Mouse (Mus musculus): ENCODE data around the gene D430041D05Rik. TPM values are rescaled to one million over a fixed set of nuclear protein-coding genes. Genes with fewer than 3 reads are reported as not detected.

Gene D430041D05Rik
- total and polyA plus RNA-seq, 2 experiments from 2014 or later = 7.9 to 47.6 TPM

DNA sequence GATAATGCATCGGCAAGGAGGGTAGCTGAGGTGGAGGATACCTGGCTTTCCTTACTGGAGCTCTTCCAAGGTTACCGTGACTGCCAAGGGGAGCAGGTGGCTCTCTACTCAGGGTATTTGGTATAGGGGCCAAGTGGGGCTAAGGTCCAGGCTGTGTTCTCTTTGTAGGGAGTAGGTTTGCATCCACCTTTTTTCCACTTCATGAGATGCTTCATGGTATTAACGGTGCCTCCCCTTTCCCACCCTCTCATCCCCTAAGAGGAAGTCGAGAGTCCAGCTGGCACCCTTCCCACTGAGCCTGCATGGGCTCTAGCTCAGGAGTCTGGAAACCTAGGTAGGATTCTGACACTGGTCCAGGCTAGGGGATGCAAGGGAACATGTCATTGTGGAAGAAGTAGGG, 257.5 kb downstream of the D430041D05Rik start:
- ATAC-seq (ENCODE audit: low FRiP score) = no peak
- DNase-seq (ENCODE audit: low spot score) = no peak
- no peaks in the 10 kb centered on the region for H3K9me3 ChIP-seq (ENCODE audit: low read length)
- no peak overlapping the region for H3K4me2 ChIP-seq (ENCODE audit: low read depth, low read length, poor library complexity, severe bottlenecking)
- no peak overlapping the region for H3K9ac ChIP-seq (replicated peaks; ENCODE audit: low read length, poor library complexity, severe bottlenecking)
- peaks cover 30% of the 10 kb centered on the region for H3K36me3 ChIP-seq (ENCODE audit: insufficient read depth, low read length)
- no peak overlapping the region for H3K4me3 ChIP-seq (ENCODE audit: low read depth, low read length)
- TF ChIP-seq CTCF (IDR thresholded peaks at IDR 0.05) = no peak
- no peaks in the 10 kb centered on the region for H3K4me1 ChIP-seq (ENCODE audit: insufficient read depth, low read length)
- H3K27ac ChIP-seq (ENCODE audit: low read depth, low read length) = no peak overlapping the region
- 83% methylated on average over 4 of the region's 4 CpGs for WGBS
- H3K27me3 ChIP-seq (ENCODE audit: insufficient read depth, low read length) = no peaks in the 10 kb centered on the region

GRCm38 (mm10) chr2:104150608-104151397, 260.0 kb downstream of the D430041D05Rik start:
- DNase-seq (ENCODE audit: low spot score) (no peak), ATAC-seq (ENCODE audit: low FRiP score) (no peak)
- H3K27me3 ChIP-seq (ENCODE audit: insufficient read depth, low read length) = no peaks in the 10 kb centered on the region
- no peak overlapping the region for H3K4me3 ChIP-seq (ENCODE audit: low read depth, low read length)
- H3K9ac ChIP-seq (replicated peaks; ENCODE audit: low read length, poor library complexity, severe bottlenecking) = no peak overlapping the region
- no peaks in the 10 kb centered on the region for H3K4me1 ChIP-seq (ENCODE audit: insufficient read depth, low read length)
- peaks cover 31% of the 10 kb centered on the region for H3K36me3 ChIP-seq (ENCODE audit: insufficient read depth, low read length)
- H3K4me2 ChIP-seq (ENCODE audit: low read depth, low read length, poor library complexity, severe bottlenecking) = no peak overlapping the region
- no peak overlapping the region for H3K27ac ChIP-seq (ENCODE audit: low read depth, low read length)
- 85% methylated on average over 6 of the region's 6 CpGs for WGBS
- TF ChIP-seq CTCF (IDR thresholded peaks at IDR 0.05) = no peak
- no peaks in the 10 kb centered on the region for H3K9me3 ChIP-seq (ENCODE audit: low read length)

DNA sequence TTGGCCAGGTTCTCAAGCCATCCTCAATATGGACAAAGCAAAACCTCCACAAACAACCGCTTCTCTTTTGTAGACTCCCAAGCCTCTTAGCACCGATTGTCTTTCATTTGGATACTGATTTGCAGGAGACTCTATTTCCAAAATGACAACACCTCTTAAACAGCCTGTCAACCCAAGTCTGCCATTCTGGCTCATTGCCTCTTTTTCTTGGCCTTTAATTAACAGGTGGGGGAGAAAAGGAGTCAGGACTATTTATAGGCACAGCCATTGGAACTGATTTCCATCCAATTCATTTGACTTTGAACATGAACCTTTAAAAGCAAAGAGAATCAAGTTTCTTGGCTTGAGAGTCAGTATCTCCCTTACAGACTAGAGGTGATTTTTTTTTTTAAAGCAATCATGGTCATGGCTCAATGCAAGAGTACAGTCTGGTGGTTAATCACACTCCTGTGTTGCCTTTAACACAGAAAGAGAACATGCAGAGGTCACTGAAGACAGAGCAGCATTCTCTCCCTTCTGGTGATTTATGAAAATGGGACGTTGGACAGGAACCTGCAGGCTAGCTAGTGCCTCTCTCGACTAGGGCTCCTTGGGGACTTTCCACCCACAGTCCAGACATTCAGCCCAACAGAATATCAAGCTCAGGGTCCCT, 262.8 kb downstream of the D430041D05Rik start:
- no peak overlapping the region for H3K27ac ChIP-seq (ENCODE audit: low read depth, low read length)
- 71% methylated on average over 4 of the region's 4 CpGs for WGBS
- no peaks in the 10 kb centered on the region for H3K27me3 ChIP-seq (ENCODE audit: insufficient read depth, low read length)
- H3K4me1 ChIP-seq (ENCODE audit: insufficient read depth, low read length) = no peaks in the 10 kb centered on the region
- H3K9me3 ChIP-seq (ENCODE audit: low read length) = no peaks in the 10 kb centered on the region
- peaks cover 31% of the 10 kb centered on the region for H3K36me3 ChIP-seq (ENCODE audit: insufficient read depth, low read length)
- ATAC-seq (ENCODE audit: low FRiP score) (no peak), DNase-seq (ENCODE audit: low spot score) (no peak)
- no peak for TF ChIP-seq CTCF (IDR thresholded peaks at IDR 0.05)
- H3K9ac ChIP-seq (replicated peaks; ENCODE audit: low read length, poor library complexity, severe bottlenecking) = no peak overlapping the region
- no peak overlapping the region for H3K4me3 ChIP-seq (ENCODE audit: low read depth, low read length)
- no peak overlapping the region for H3K4me2 ChIP-seq (ENCODE audit: low read depth, low read length, poor library complexity, severe bottlenecking)

DNA sequence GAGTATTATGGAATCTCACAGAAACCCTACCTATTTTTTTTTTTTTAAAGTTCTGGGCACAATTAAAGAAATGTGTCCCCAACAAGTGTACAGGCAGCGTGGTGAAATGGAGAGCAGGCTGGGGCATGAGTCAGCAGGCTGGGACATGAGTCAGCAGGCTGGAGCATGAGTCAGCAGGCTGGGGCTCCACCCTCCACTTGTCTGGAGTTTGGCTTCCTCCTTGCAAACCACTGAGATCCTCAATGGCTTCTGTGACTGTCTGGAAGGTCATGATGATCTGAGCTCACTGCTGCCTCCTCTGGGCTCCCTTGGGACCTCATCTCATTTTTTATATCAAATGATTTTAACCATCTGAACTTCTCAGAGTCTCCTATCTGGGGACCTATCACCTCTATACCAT, 264.8 kb downstream of the D430041D05Rik start:
- Histone ChIP-seq H3K27ac (ENCODE audit: low read depth, low read length) (no peak overlapping the region), H3K27me3 (ENCODE audit: insufficient read depth, low read length) (no peaks in the 10 kb centered on the region), H3K9me3 (ENCODE audit: low read length) (no peaks in the 10 kb centered on the region), H3K4me2 (ENCODE audit: low read depth, low read length, poor library complexity, severe bottlenecking) (no peak overlapping the region), H3K9ac (replicated peaks; ENCODE audit: low read length, poor library complexity, severe bottlenecking) (no peak overlapping the region), H3K36me3 (ENCODE audit: insufficient read depth, low read length) (peaks cover 13% of the 10 kb centered on the region), H3K4me3 (ENCODE audit: low read depth, low read length) (no peak overlapping the region), H3K4me1 (ENCODE audit: insufficient read depth, low read length) (no peaks in the 10 kb centered on the region)
- no peak for ATAC-seq (ENCODE audit: low FRiP score)
- 60% methylated on average over 1 of the region's 1 CpGs for WGBS
- peak; percentile 23; the same call in 1 of the 2 replicates for TF ChIP-seq CTCF (IDR thresholded peaks at IDR 0.05)
- no peak for DNase-seq (ENCODE audit: low spot score)

DNA sequence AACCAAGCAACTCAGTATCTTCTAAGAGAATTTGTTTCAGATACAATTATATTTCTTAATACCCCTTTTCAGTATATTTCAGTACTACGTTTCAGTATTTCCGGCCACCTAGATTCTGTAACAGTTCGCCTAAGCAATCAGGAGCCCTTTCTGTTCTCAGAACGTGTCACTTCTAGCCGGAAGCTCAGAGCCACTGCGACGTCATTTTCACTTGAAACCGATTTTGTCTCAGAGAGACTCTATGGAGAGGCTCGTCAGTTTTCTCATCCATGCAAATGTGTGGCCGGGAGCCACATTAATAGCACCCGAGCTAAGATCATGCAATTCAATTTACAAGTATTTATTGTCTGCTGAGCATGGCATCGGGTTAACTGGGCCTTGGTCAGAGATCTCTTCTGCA, 266.8 kb downstream of the D430041D05Rik start:
- no peak overlapping the region for H3K4me2 ChIP-seq (ENCODE audit: low read depth, low read length, poor library complexity, severe bottlenecking)
- H3K9ac ChIP-seq (replicated peaks; ENCODE audit: low read length, poor library complexity, severe bottlenecking) = no peak overlapping the region
- H3K4me1 ChIP-seq (ENCODE audit: insufficient read depth, low read length) = no peaks in the 10 kb centered on the region
- ATAC-seq (ENCODE audit: low FRiP score) (no peak), DNase-seq (ENCODE audit: low spot score) (no peak)
- H3K9me3 ChIP-seq (ENCODE audit: low read length) = no peaks in the 10 kb centered on the region
- no peak for TF ChIP-seq CTCF (IDR thresholded peaks at IDR 0.05)
- H3K4me3 ChIP-seq (ENCODE audit: low read depth, low read length) = no peak overlapping the region
- H3K36me3 ChIP-seq (ENCODE audit: insufficient read depth, low read length) = peaks cover 8% of the 10 kb centered on the region
- no peak overlapping the region for H3K27ac ChIP-seq (ENCODE audit: low read depth, low read length)
- no peaks in the 10 kb centered on the region for H3K27me3 ChIP-seq (ENCODE audit: insufficient read depth, low read length)
- WGBS = 85% methylated on average over 12 of the region's 12 CpGs

- Histone ChIP-seq H3K36me3 (ENCODE audit: insufficient read depth, low read length) (no peaks in the 10 kb centered on the region), H3K4me3 (ENCODE audit: low read depth, low read length) (no peak overlapping the region), H3K9ac (replicated peaks; ENCODE audit: low read length, poor library complexity, severe bottlenecking) (no peak overlapping the region), H3K4me2 (ENCODE audit: low read depth, low read length, poor library complexity, severe bottlenecking) (no peak overlapping the region), H3K27ac (ENCODE audit: low read depth, low read length) (no peak overlapping the region), H3K4me1 (ENCODE audit: insufficient read depth, low read length) (no peaks in the 10 kb centered on the region), H3K9me3 (ENCODE audit: low read length) (no peaks in the 10 kb centered on the region), H3K27me3 (ENCODE audit: insufficient read depth, low read length) (no peaks in the 10 kb centered on the region)
- ATAC-seq (ENCODE audit: low FRiP score) (no peak), DNase-seq (ENCODE audit: low spot score) (no peak)
- TF ChIP-seq CTCF (IDR thresholded peaks at IDR 0.05) = no peak
- WGBS = 92% methylated on average over 8 of the region's 8 CpGs
These were observed 268.7 kb downstream of the D430041D05Rik start for GRCm38 (mm10) chr2:104142140-104142539.

All from midbrain, postnatal 0 days (tissue).